Mouse (Mus musculus): ENCODE results near the gene Zfp689. TPM values are rescaled to one million over a fixed set of nuclear protein-coding genes. Genes with fewer than 3 reads are reported as not detected.
"Not testable (repeated sequence)": the region's sequence is repeated elsewhere in the genome, so short reads cannot be mapped to it uniquely, and the experiment has no call there.

Gene Zfp689
- polyA plus RNA-seq, 1 experiment from 2014 or later = 3.3 TPM

GRCm38 (mm10) chr7:127466606-127467005, 17.6 kb upstream of the Zfp689 start:
- Histone ChIP-seq H3K9ac (no peak overlapping the region), H3K27me3 (replicated peaks) (no peaks in the 10 kb centered on the region), H3K4me3 (no peak overlapping the region), H3K27ac (no peak overlapping the region), H3K36me3 (peaks cover 52% of the 10 kb centered on the region), H3K9me3 (replicated peaks) (0 out of 2 replicates have a peak, but pooled peaks cover 5% of the 10 kb centered on the region), H3K4me1 (peaks cover 26% of the 10 kb centered on the region), H3K4me2 (no peak overlapping the region)
- ATAC-seq = no peak
- 82% methylated on average over 4 of the region's 4 CpGs for WGBS (ENCODE audit: insufficient replicate concordance)

GRCm38 (mm10) chr7:127465670-127466069, 16.7 kb upstream of the Zfp689 start:
- H3K9me3 ChIP-seq (replicated peaks); H3K4me2 ChIP-seq; H3K4me3 ChIP-seq; H3K27me3 ChIP-seq (replicated peaks); H3K9ac ChIP-seq: not testable (repeated sequence)
- H3K36me3 ChIP-seq = peaks cover 60% of the 10 kb centered on the region
- H3K4me1 ChIP-seq = peaks cover 26% of the 10 kb centered on the region
- peak; percentile 57; the same call in 1 of the 2 replicates for ATAC-seq
- 77% methylated on average over 2 of the region's 2 CpGs for WGBS (ENCODE audit: insufficient replicate concordance)
- H3K27ac ChIP-seq = 0 out of 2 replicates have a peak overlapping the region, but pooled peaks have one; percentile 15

GRCm38 (mm10) chr7:127465191-127465590, 16.2 kb upstream of the Zfp689 start:
- WGBS (ENCODE audit: insufficient replicate concordance) = 74% methylated on average over 3 of the region's 3 CpGs
- Histone ChIP-seq H3K4me2 (no peak overlapping the region), H3K27me3 (replicated peaks) (no peaks in the 10 kb centered on the region), H3K36me3 (peaks cover 65% of the 10 kb centered on the region), H3K4me1 (peaks cover 25% of the 10 kb centered on the region), H3K4me3 (no peak overlapping the region), H3K9ac (no peak overlapping the region), H3K9me3 (replicated peaks) (0 out of 2 replicates have a peak, but pooled peaks cover 5% of the 10 kb centered on the region), H3K27ac (0 out of 2 replicates have a peak overlapping the region, but pooled peaks have one; percentile 15)
- ATAC-seq = no peak

GRCm38 (mm10) chr7:127459311-127459710, 10.4 kb upstream of the Zfp689 start, which contains the start of gene Prr14:
Gene Prr14, plus strand, starts transcription at chr7:127459611.
- H3K27ac ChIP-seq; H3K9ac ChIP-seq; H3K27me3 ChIP-seq (replicated peaks); ATAC-seq: not testable (repeated sequence)
- H3K4me1 ChIP-seq = peaks cover 13% of the 10 kb centered on the region; the same call in 1 of the 2 replicates
- H3K4me2 ChIP-seq = peak within 1 kb of the TSS; percentile 27; the same call in 1 of the 2 replicates
- WGBS (ENCODE audit: insufficient replicate concordance) = 90% methylated on average over 8 of the region's 8 CpGs
- H3K9me3 ChIP-seq (replicated peaks) = peaks cover 12% of the 10 kb centered on the region
- H3K36me3 ChIP-seq = peaks cover 74% of the 10 kb centered on the region
- peak within 1 kb of the TSS; percentile 7; the same call in 1 of the 2 replicates for H3K4me3 ChIP-seq

GRCm38 (mm10) chr7:127458371-127459122, 9.6 kb upstream of the Zfp689 start:
- ATAC-seq = peak; percentile 18; the same call in 1 of the 2 replicates
- Histone ChIP-seq H3K4me1 (peaks cover 13% of the 10 kb centered on the region; the same call in 1 of the 2 replicates), H3K36me3 (peaks cover 78% of the 10 kb centered on the region), H3K4me2 (0 out of 2 replicates have a peak overlapping the region, but pooled peaks have one; percentile 27), H3K9me3 (replicated peaks) (peaks cover 12% of the 10 kb centered on the region)
- not testable (repeated sequence) for H3K27me3 ChIP-seq (replicated peaks); H3K9ac ChIP-seq; H3K4me3 ChIP-seq; H3K27ac ChIP-seq
- 80% methylated on average over 3 of the region's 3 CpGs for WGBS (ENCODE audit: insufficient replicate concordance)

- peaks cover 43% of the 10 kb centered on the region for H3K4me1 ChIP-seq
- H3K36me3 ChIP-seq = peaks cover 74% of the 10 kb centered on the region
Measured at GRCm38 (mm10) chr7:127454905-127455304, 5.9 kb upstream of the Zfp689 start.

GRCm38 (mm10) chr7:127453056-127453455, 4.1 kb upstream of the Zfp689 start:
- H3K4me1 ChIP-seq = peaks cover 40% of the 10 kb centered on the region
- no peak overlapping the region for H3K9ac ChIP-seq
- 83% methylated on average over 2 of the region's 2 CpGs for whole genome bisulfite sequencing (ENCODE audit: insufficient replicate concordance)
- peaks cover 63% of the 10 kb centered on the region for H3K36me3 ChIP-seq
- no peak overlapping the region for H3K27ac ChIP-seq
- H3K4me3 ChIP-seq = no peak overlapping the region
- H3K9me3 ChIP-seq (replicated peaks) = peaks cover 12% of the 10 kb centered on the region
- no peak overlapping the region for H3K4me2 ChIP-seq
- no peaks in the 10 kb centered on the region for H3K27me3 ChIP-seq (replicated peaks)
- ATAC-seq = no peak

More at GRCm38 (mm10) chr7:127454905-127455304, 5.9 kb upstream of the Zfp689 start:
- no peak overlapping the region for H3K27ac ChIP-seq
- no peak for ATAC-seq
- H3K27me3 ChIP-seq (replicated peaks) = no peaks in the 10 kb centered on the region
- H3K4me3 ChIP-seq = no peak overlapping the region
- H3K9ac ChIP-seq = no peak overlapping the region
- peaks cover 12% of the 10 kb centered on the region for H3K9me3 ChIP-seq (replicated peaks)
- H3K4me2 ChIP-seq = no peak overlapping the region
- WGBS (ENCODE audit: insufficient replicate concordance) = 83% methylated on average over 7 of the region's 7 CpGs

GRCm38 (mm10) chr7:127449966-127450365, 1.0 kb upstream of the Zfp689 start:
- WGBS (ENCODE audit: insufficient replicate concordance) = 74% methylated on average over 7 of the region's 7 CpGs
- Histone ChIP-seq H3K4me2 (peak overlapping the region; percentile 83), H3K4me3 (peak overlapping the region; percentile 96), H3K27ac (peak overlapping the region; percentile 75), H3K4me1 (peaks cover 47% of the 10 kb centered on the region), H3K9me3 (replicated peaks) (no peaks in the 10 kb centered on the region), H3K27me3 (replicated peaks) (no peaks in the 10 kb centered on the region), H3K36me3 (peaks cover 57% of the 10 kb centered on the region), H3K9ac (peak overlapping the region; percentile 93)
- ATAC-seq = no peak

GRCm38 (mm10) chr7:127443976-127444375, 5.0 kb downstream of the Zfp689 start:
- Histone ChIP-seq H3K36me3 (peaks cover 43% of the 10 kb centered on the region), H3K4me3 (no peak overlapping the region), H3K4me2 (no peak overlapping the region), H3K9me3 (replicated peaks) (no peaks in the 10 kb centered on the region), H3K4me1 (peaks cover 13% of the 10 kb centered on the region), H3K27me3 (replicated peaks) (no peaks in the 10 kb centered on the region), H3K27ac (no peak overlapping the region), H3K9ac (no peak overlapping the region)
- WGBS (ENCODE audit: insufficient replicate concordance) = 88% methylated on average over 20 of the region's 20 CpGs
- no peak for ATAC-seq

GRCm38 (mm10) chr7:127437724-127438123, 11.2 kb downstream of the Zfp689 start:
- no peak overlapping the region for H3K4me3 ChIP-seq
- peaks cover 3% of the 10 kb centered on the region; the same call in 1 of the 2 replicates for H3K36me3 ChIP-seq
- no peaks in the 10 kb centered on the region for H3K4me1 ChIP-seq
- no peak overlapping the region for H3K4me2 ChIP-seq
- H3K27me3 ChIP-seq (replicated peaks) = peaks cover 10% of the 10 kb centered on the region; the same call in 1 of the 2 replicates
- no peak overlapping the region for H3K27ac ChIP-seq
- ATAC-seq = no peak
- peaks cover 12% of the 10 kb centered on the region for H3K9me3 ChIP-seq (replicated peaks)
- no peak overlapping the region for H3K9ac ChIP-seq
- WGBS (ENCODE audit: insufficient replicate concordance) = 74% methylated on average over 3 of the region's 3 CpGs

GRCm38 (mm10) chr7:127435206-127435605, 13.8 kb downstream of the Zfp689 start:
- Histone ChIP-seq H3K27me3 (replicated peaks) (peaks cover 15% of the 10 kb centered on the region; the same call in 1 of the 2 replicates), H3K36me3 (no peaks in the 10 kb centered on the region), H3K9me3 (replicated peaks) (peaks cover 12% of the 10 kb centered on the region), H3K4me3 (no peak overlapping the region), H3K4me2 (no peak overlapping the region), H3K4me1 (no peaks in the 10 kb centered on the region), H3K9ac (no peak overlapping the region), H3K27ac (no peak overlapping the region)
- WGBS (ENCODE audit: insufficient replicate concordance) = 60% methylated on average over 4 of the region's 4 CpGs
- no peak for ATAC-seq

GRCm38 (mm10) chr7:127426354-127426753, 22.6 kb downstream of the Zfp689 start:
- ATAC-seq = no peak
- H3K4me1 ChIP-seq = peaks cover 11% of the 10 kb centered on the region
- H3K4me3 ChIP-seq = no peak overlapping the region
- WGBS (ENCODE audit: insufficient replicate concordance) = 44% methylated on average over 3 of the region's 3 CpGs
- H3K27ac ChIP-seq = no peak overlapping the region
- H3K4me2 ChIP-seq = no peak overlapping the region
- H3K36me3 ChIP-seq = no peaks in the 10 kb centered on the region
- no peaks in the 10 kb centered on the region for H3K9me3 ChIP-seq (replicated peaks)
- H3K9ac ChIP-seq = no peak overlapping the region
- peaks cover 25% of the 10 kb centered on the region for H3K27me3 ChIP-seq (replicated peaks)
